Mouse (Mus musculus) CH12.LX (cell line): ENCODE results near the gene Magi2. TPM values are rescaled to one million over a fixed set of nuclear protein-coding genes. Genes with fewer than 3 reads are reported as not detected.

ENCODE experiments used
- DNase-seq: peaks from one replicate; pipeline ENCODE4 v3.0.0-alpha.2; 2013; ENCODE audit errors: extremely low read depth
- H3K27ac ChIP-seq: 2 replicates; pipeline ENCODE4 v1.5.1; 2012; ENCODE audit warnings: low read depth, mild to moderate bottlenecking, control low read depth, moderate library complexity; ENCODE audit not compliant: insufficient read depth
- H3K27me3 ChIP-seq: replicated peaks from 2 replicates; pipeline ENCODE3; 2012; ENCODE audit warnings: inconsistent platforms
- H3K36me3 ChIP-seq, 2 experiments: replicated peaks in 1 of 2; 2 replicates each; pipeline versions ENCODE3 to v1.6.1; 2012; ENCODE audit warnings: inconsistent platforms in 1 of 2, low read length in 1 of 2, mild to moderate bottlenecking in 1 of 2, mixed read lengths in 1 of 2, moderate library complexity in 1 of 2; ENCODE audit not compliant: control insufficient read depth in 1 of 2, insufficient read depth in 1 of 2
- H3K4me1 ChIP-seq, 2 experiments: 2 replicates each; pipeline ENCODE4 v1.6.1; 2012; ENCODE audit warnings: inconsistent platforms in 1 of 2, moderate library complexity in 1 of 2; ENCODE audit not compliant: insufficient read depth in 2 of 2, control insufficient read depth in 1 of 2
- H3K4me2 ChIP-seq: 2 replicates; pipeline ENCODE4 v1.6.1; 2012; ENCODE audit warnings: low read depth, mild to moderate bottlenecking, control low read depth; ENCODE audit not compliant: poor library complexity, insufficient read depth, severe bottlenecking
- H3K4me3 ChIP-seq, 3 experiments: fragments of 150-350 bp in 1 of 3; sonication (generic) in 1 of 3; replicated peaks in 1 of 3; 2 replicates each; pipeline versions ENCODE3 to v1.5.1; 2011 to 2012; ENCODE audit warnings: low read depth in 2 of 3, low read length in 2 of 3, mild to moderate bottlenecking in 2 of 3, moderate library complexity in 2 of 3, control low read depth in 1 of 3, improper control_type of control experiment in 1 of 3, inconsistent platforms in 1 of 3, mixed read lengths in 1 of 3; ENCODE audit not compliant: poor library complexity in 1 of 3
- H3K79me2 ChIP-seq: replicated peaks from 2 replicates; pipeline ENCODE4 v1.6.1; 2012; ENCODE audit warnings: mild to moderate bottlenecking, moderate library complexity; ENCODE audit not compliant: control insufficient read depth, poor library complexity, insufficient read depth, severe bottlenecking; ENCODE audit errors: extremely low read depth
- H3K9ac ChIP-seq: 2 replicates; pipeline ENCODE4 v1.6.1; 2012; ENCODE audit warnings: low read depth, mild to moderate bottlenecking, control low read depth, moderate library complexity; ENCODE audit not compliant: insufficient read depth
- H3K9me3 ChIP-seq: replicated peaks from 2 replicates; pipeline ENCODE3; 2012; ENCODE audit warnings: low read length, inconsistent platforms, mixed read lengths
- CHD1 ChIP-seq: IDR thresholded peaks from 2 replicates; pipeline ENCODE4 v1.6.1; 2012; ENCODE audit warnings: low read depth, low read length, improper control_type of control experiment, inconsistent platforms
- CHD2 ChIP-seq: IDR thresholded peaks from 2 replicates; pipeline ENCODE4 v1.6.1; 2011; ENCODE audit warnings: low read length, improper control_type of control experiment
- CTCF ChIP-seq, 2 experiments: IDR thresholded peaks in 1 of 2; conservative IDR thresholded peaks in 1 of 2; 2 replicates each; pipeline ENCODE4 v1.5.1; 2011 to 2012; ENCODE audit warnings: low read depth in 2 of 2, low read length in 2 of 2, improper control_type of control experiment in 1 of 2, inconsistent platforms in 1 of 2, mild to moderate bottlenecking in 1 of 2, moderate library complexity in 1 of 2
- E2F4 ChIP-seq: IDR thresholded peaks from 2 replicates; pipeline ENCODE4 v1.6.1; 2011; ENCODE audit warnings: low read depth, low read length, improper control_type of control experiment; ENCODE audit not compliant: insufficient replicate concordance
- ELF1 ChIP-seq: IDR thresholded peaks from 2 replicates; pipeline ENCODE4 v1.6.1; 2014; ENCODE audit warnings: low read depth, mild to moderate bottlenecking, inconsistent platforms, low read length, improper control_type of control experiment
- ETS1 ChIP-seq: conservative IDR thresholded peaks from 2 replicates; pipeline ENCODE4 v1.6.1; 2012; ENCODE audit warnings: low read depth, mild to moderate bottlenecking, inconsistent platforms, low read length, improper control_type of control experiment, moderate library complexity
- GABPA ChIP-seq: IDR thresholded peaks from 2 replicates; pipeline ENCODE4 v1.6.1; 2012; ENCODE audit warnings: low read depth, low read length, improper control_type of control experiment, inconsistent platforms; ENCODE audit not compliant: insufficient replicate concordance
- MAFK ChIP-seq: IDR thresholded peaks from 2 replicates; pipeline ENCODE4 v1.6.1; 2011; ENCODE audit warnings: low read length, improper control_type of control experiment; ENCODE audit not compliant: insufficient replicate concordance
- MAX ChIP-seq: IDR thresholded peaks from 2 replicates; pipeline ENCODE4 v1.6.1; 2011; ENCODE audit warnings: low read length, improper control_type of control experiment
- MAZ ChIP-seq: IDR thresholded peaks from 2 replicates; pipeline ENCODE4 v1.6.1; 2012; ENCODE audit warnings: low read depth, mild to moderate bottlenecking, inconsistent platforms, low read length, improper control_type of control experiment, moderate library complexity
- MEF2A ChIP-seq: IDR thresholded peaks from 2 replicates; pipeline ENCODE4 v1.6.1; 2014; ENCODE audit warnings: low read depth, mild to moderate bottlenecking, inconsistent platforms, low read length, improper control_type of control experiment, borderline replicate concordance
- MYC ChIP-seq: IDR thresholded peaks from 2 replicates; pipeline ENCODE4 v1.6.1; 2011; ENCODE audit warnings: low read depth, mild to moderate bottlenecking, improper control_type of control experiment, low read length
- NELFE ChIP-seq: IDR thresholded peaks from 2 replicates; pipeline ENCODE4 v1.6.1; 2011; ENCODE audit warnings: low read depth, low read length, improper control_type of control experiment
- NRF1 ChIP-seq: IDR thresholded peaks from 2 replicates; pipeline ENCODE4 v1.6.1; 2014; ENCODE audit warnings: low read depth, mild to moderate bottlenecking, inconsistent platforms, low read length, improper control_type of control experiment, moderate library complexity
- RAD21 ChIP-seq: IDR thresholded peaks from 2 replicates; pipeline ENCODE4 v1.6.1; 2011; ENCODE audit warnings: low read depth, mild to moderate bottlenecking, low read length, improper control_type of control experiment, moderate library complexity
- RCOR1 ChIP-seq: conservative IDR thresholded peaks from 2 replicates; pipeline ENCODE4 v1.6.1; 2012; ENCODE audit warnings: low read depth, mild to moderate bottlenecking, inconsistent platforms, low read length, improper control_type of control experiment
- SMC3 ChIP-seq: IDR thresholded peaks from 2 replicates; pipeline ENCODE4 v1.6.1; 2011; ENCODE audit warnings: low read depth, low read length, improper control_type of control experiment
- TCF12 ChIP-seq: IDR thresholded peaks from 2 replicates; pipeline ENCODE4 v1.6.1; 2014; ENCODE audit warnings: low read depth, mild to moderate bottlenecking, inconsistent platforms, low read length, improper control_type of control experiment
- USF2 ChIP-seq: conservative IDR thresholded peaks from 2 replicates; pipeline ENCODE4 v1.6.1; 2011; ENCODE audit warnings: low read depth, low read length, improper control_type of control experiment
- ZC3H11A ChIP-seq: IDR thresholded peaks from 2 replicates; pipeline ENCODE4 v1.6.1; 2012; ENCODE audit warnings: low read depth, mild to moderate bottlenecking, inconsistent platforms, low read length, improper control_type of control experiment
- ZKSCAN1 ChIP-seq: IDR thresholded peaks from 2 replicates; pipeline ENCODE4 v1.6.1; 2012; ENCODE audit warnings: low read depth, inconsistent platforms, low read length, improper control_type of control experiment, borderline replicate concordance
- ZMIZ1 ChIP-seq: IDR thresholded peaks from 2 replicates; pipeline ENCODE4 v1.6.1; 2012; ENCODE audit warnings: low read depth, mild to moderate bottlenecking, inconsistent platforms, low read length, improper control_type of control experiment
- dilution Hi-C: fragments of 300-500 bp; cut with MboI; formaldehyde crosslinking; loops from 2 replicates; pipeline ENCODE4 v1.14.3; 2020; ENCODE audit warnings: low sequenced_read_pairs; ENCODE audit not compliant: extremely low pct_unique_long_range_greater_than_20kb, extremely low pct_ligation_motif_present
- in situ Hi-C: fragments of 300-500 bp; cut with MboI; formaldehyde crosslinking; loops from 3 replicates; pipeline ENCODE4 v1.14.3; 2019; ENCODE audit warnings: low sequenced_read_pairs, low pct_ligation_motif_present, low pct_unique_long_range_greater_than_20kb, mixed read lengths
- polyA plus RNA-seq: library from polyadenylated mRNA; unstranded; fragments of >175 nt; gene quantifications from 2 replicates; pipeline ENCODE4 v1.2.1, GENCODE M21; 2012; ENCODE audit warnings: low read depth; ENCODE audit not compliant: insufficient read length
- total RNA-seq, 2 experiments: library from RNA; depleted of rRNA; stranded (reverse); fragments of 300-350 nt in 1 of 2; fragments of >200 nt in 1 of 2; gene quantifications; 2 replicates each; pipeline ENCODE4 v1.2.3; 2012 to 2014

Magi2 gene
- total and polyA plus RNA-seq, 3 experiments = 0.37 to 0.63 (median 0.42) TPM

DNA sequence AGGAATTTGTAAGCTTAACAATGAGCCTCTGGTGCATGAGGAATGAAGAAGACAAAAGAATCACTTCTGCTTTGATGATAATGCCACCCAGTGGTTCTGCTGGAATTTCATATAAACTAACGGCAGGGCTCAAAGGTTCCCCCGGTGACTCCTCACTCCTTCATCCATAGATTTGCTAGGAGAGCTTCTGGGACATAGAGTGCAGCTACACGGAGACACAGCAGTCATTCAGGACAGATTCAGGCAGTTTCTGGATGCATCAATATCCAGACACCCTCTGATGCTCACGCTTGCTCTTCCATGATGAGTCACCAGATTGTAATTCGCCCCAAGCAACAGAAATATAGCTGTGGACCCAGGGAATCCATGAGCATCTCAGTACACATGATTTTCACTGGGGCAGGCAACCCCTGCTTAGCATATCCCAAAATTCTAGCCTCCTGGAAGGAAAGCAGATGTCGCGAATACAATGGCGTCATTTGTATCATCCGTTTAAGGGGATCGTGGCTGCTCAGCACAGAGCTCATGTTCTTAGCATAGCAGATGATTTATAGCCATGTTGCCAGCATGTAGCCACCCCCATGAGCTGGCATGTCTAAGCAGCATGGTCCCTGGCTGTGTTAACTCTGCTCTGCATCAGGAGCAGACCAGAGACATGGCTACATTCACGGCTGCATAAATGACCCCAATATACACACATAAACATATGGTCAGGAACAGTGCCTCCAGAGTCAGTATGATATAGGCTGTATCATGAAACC is 1426.8 kb downstream of the Magi2 start:
- no peak overlapping the region for H3K4me3 ChIP-seq
- in situ Hi-C loops = no loop called here
- H3K9me3 ChIP-seq = peaks cover 2% of the 10 kb centered on the region
- TF ChIP-seq SMC3 (peak; percentile 17; the same call in 1 of the 2 replicates), ZKSCAN1 (no peak), ZMIZ1 (no peak), RCOR1 (no peak), NELFE (no peak), E2F4 (no peak), MAZ (no peak), GABPA (no peak), RAD21 (peak; percentile 45), CTCF (conservative IDR thresholded peaks at IDR 0.05 in 1 of 2, IDR thresholded peaks at IDR 0.05 in 1 of 2; ENCODE audit: low read depth in 2 of 2, low read length in 2 of 2) (peak in 1 of 2 experiments; percentile 41; a peak in 1 of 4 replicates), NRF1 (no peak), CHD2 (no peak), USF2 (no peak), TCF12 (no peak), MEF2A (no peak), MAX (no peak), CHD1 (no peak), ELF1 (no peak), MYC (no peak), ETS1 (no peak), MAFK (no peak), ZC3H11A (no peak)
- TF ChIP-seq, all 38 proteins: peak for 3
- no peak overlapping the region for H3K9ac ChIP-seq
- dilution Hi-C loops = no loop called here
- no peaks in the 10 kb centered on the region for H3K79me2 ChIP-seq
- H3K27me3 ChIP-seq = no peaks in the 10 kb centered on the region
- no peak overlapping the region for H3K4me2 ChIP-seq
- H3K36me3 ChIP-seq = no peaks in the 10 kb centered on the region
- DNase-seq = no peak
- no peak overlapping the region for H3K27ac ChIP-seq
- peaks cover 15 to 66% of the 10 kb centered on the region in 2 experiments for H3K4me1 ChIP-seq
